ENCODE assay signal across 15 mouse cellular contexts in genomic region chr7:76921671-76922070, GRCm38 (mm10).
"Had no signal": no experiment of that assay in that cellular context is flagged by ENCODE, and none has a peak within 500 bp of the region (broad histone marks: within the 10 kb centered on the region; RNA-seq: fewer than 3 reads in every experiment).

No protein-coding gene starts in this region.

- H3K9me3 ChIP-seq: neural tube, embryonic 15.5 days; stomach, embryonic 15.5 days had no signal

- H3K27ac ChIP-seq: neural tube, embryonic 15.5 days; stomach, embryonic 15.5 days; stomach, postnatal 0 days had no signal

- H3K4me2 ChIP-seq: neural tube, embryonic 15.5 days; stomach, embryonic 15.5 days had no signal

- H3K4me3 ChIP-seq: neural tube, embryonic 15.5 days; stomach, embryonic 15.5 days had no signal

- H3K27me3 ChIP-seq: neural tube, embryonic 15.5 days; stomach, embryonic 15.5 days had no signal

- DNase-seq: retina, postnatal 1 day; right cerebral cortex, adult 18-20 months; right cerebral cortex, postnatal 14 days; right cerebral cortex, postnatal 25 days; right cerebral cortex, postnatal 4 days; spleen, adult 18-20 months; thymus, adult 18-20 months; thymus, adult 2 months; thymus, postnatal 14 days; thymus, postnatal 25 days; thymus, postnatal 36 days; thymus, postnatal 4 days had no signal

- H3K36me3 ChIP-seq: neural tube, embryonic 15.5 days; stomach, embryonic 15.5 days had no signal

- H3K4me1 ChIP-seq: neural tube, embryonic 15.5 days; stomach, embryonic 15.5 days had no signal

- H3K9ac ChIP-seq: neural tube, embryonic 15.5 days; stomach, embryonic 15.5 days had no signal
